Mouse (Mus musculus) retina, postnatal 1 day (tissue): ENCODE measurements around the gene Gmds.

Experiments used
- DNase-seq: peaks from one replicate; pipeline ENCODE4 v3.0.0-alpha.2; 2012

Gmds gene

DNA sequence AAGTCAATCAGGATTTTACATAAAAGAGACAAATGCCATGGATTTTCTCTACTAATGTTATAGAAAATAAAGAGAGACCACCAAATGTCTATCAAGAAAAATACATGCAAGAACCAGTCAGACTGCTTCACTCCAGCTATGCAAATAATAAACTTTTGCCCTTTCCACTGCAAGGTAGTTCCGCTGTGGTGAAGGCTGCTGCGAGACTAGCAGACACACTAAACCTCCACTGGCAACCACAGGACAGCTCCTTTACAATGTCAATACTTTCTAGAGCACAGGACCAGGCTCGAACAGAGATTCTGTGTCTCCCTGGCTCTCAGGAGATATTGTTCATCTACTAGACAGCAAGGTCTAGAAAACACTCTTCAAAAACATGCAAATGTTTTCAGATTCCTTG, 71.8 kb downstream of the Gmds start:
- no peak for DNase-seq

DNA sequence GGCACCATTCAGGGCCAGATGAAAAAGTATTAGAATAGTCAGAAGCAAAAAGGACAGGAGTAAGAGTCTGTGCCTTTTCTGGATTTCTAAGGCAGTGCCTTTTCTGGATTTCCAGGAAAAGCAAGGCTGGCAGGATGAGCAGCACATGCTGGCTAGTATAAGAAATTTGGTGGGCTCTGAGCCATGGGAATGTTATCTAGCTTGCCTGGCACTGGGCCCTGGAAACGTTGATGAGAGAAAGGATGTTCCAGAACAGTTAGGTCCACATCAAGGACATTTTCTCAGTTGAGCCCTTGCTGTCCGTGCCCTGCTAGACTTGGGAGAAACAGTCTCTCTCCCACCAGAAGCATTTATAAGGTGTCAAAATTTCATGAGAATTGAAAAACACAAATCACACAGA, 82.4 kb downstream of the Gmds start:
- no peak for DNase-seq

DNA sequence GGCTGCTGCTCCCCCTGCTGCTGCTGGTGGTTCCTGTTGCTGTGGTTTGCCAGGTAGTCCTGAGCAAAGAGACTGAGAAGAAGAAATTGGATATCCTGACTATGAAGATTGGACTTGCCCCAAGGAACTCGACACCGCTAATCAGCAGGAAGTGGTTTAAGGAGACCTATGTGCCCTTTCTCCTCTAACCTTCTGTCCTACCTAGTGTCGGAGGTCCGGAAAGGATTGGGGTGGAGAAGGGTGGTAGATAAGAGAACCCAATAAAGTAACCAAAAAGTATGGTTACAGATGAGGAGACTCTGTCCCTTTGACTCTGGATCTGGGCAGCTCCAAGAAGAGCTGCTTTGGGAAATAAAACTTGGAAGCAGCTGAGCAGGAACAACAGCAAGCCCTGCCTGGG, 86.3 kb downstream of the Gmds start:
- DNase-seq: no peak

DNA sequence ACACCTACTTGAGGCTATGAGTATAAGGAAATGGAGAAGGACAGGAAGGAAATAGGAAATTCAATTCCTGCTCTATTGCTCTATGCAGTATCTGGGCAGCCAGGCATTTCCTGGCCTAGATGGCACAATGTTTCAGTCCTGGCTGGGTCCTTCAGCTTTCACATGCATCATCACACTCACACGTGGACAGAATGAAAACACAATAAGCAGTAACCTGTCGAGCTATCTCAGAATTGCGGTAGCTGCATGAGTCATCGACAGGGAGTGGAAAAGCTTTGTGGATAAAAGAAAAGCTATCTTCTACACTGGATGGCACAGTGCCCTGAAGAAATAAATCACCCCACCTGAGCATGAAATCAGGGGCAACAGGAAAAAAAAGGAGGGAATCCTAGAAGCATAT, 96.3 kb downstream of the Gmds start:
- no peak for DNase-seq

DNA sequence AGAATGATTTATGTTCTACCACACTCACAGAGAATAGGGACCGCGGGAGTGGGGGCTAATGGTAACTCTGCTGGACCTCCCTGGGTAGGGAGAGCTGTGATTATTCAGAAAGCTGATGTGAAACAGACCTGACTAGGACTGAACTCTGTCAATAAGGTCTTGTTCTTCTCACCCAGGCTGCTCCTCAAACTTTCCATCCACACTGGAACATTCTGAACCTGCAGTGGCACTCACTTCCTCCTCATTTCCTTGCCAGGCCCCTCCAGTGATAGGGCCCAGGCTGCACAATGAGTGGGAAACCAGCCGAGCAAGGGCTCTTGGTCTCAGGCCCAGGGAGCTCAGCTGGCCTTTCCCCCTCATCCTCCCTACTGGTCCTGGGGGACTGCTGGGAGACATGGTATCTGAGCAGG, 102.3 kb downstream of the Gmds start:
- DNase-seq: no peak

DNA sequence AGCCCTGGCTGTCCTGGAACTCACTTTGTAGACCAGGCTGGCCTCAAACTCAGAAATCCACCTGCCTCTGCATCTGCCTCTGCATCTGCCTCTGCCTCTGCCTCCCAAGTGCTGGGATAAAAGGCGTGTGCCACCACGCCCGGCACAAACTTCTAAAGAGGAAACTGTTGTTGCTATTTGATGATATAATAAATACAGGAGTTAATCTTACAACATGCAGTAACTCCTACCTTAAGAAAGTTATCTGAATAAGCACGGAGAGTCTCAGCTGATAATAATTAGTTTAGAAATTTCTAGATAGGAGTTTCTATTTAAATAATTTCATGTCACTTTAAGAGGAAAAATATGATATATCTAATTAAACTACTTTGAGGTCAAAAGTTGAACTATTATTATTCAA, 103.5 kb downstream of the Gmds start:
- DNase-seq: no peak

DNA sequence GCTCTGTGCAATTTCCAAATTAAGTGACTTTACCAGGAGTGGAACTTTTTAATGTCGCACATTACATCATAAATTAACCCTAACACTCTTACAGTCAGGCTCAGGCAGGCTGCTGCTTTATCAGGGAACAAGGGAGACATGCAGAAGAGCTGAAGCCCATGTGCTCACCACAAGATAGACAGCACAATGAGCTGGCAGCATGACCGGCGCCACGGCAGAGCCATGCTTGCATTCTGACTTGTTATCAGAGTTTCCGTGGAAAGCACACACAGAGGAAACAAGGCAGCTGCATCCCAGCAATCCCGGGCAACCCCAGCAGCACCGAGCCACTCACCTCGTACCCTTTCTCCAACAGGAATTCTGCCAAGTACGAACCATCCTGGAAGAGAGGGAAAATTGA, 104.5 kb downstream of the Gmds start:
- no peak for DNase-seq

DNA sequence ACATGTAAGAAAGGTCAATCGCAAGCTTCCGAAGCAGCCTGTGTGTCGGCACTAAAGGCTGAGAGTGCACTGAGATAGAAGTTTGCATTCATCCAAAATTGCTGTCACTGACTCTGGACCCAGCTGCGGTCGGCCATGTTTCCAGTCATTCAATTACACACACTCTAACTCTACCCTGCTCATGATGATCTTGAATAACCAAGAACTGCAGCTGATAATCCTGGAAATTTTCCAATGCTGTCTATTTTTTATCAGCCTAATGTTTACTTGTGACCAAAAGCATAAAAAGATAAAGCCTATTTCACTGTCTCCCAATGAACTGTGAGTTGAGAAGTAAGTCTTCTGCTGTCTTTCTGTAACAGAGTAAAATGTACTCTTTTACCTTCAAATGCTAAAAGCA, 106.1 kb downstream of the Gmds start:
- no peak for DNase-seq

DNA sequence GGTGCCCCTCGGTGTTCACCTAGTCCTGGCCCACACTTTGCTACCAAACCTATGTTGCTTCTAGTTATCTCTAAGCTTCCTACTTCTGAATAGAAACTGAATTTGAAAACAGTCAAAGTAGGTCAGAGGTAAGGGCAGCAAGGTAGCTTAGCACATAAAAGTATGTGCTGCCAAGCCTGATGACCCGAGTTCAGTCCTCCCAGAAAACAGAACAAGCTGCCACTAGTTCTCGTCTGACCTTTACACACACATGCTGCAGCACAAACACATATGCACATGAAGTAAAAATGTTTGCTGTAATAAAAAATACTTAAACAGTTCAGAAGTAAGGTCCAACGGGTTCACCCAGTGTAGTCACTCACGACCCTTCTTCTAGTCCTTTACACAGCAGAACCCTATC, 106.6 kb downstream of the Gmds start:
- no peak for DNase-seq

DNA sequence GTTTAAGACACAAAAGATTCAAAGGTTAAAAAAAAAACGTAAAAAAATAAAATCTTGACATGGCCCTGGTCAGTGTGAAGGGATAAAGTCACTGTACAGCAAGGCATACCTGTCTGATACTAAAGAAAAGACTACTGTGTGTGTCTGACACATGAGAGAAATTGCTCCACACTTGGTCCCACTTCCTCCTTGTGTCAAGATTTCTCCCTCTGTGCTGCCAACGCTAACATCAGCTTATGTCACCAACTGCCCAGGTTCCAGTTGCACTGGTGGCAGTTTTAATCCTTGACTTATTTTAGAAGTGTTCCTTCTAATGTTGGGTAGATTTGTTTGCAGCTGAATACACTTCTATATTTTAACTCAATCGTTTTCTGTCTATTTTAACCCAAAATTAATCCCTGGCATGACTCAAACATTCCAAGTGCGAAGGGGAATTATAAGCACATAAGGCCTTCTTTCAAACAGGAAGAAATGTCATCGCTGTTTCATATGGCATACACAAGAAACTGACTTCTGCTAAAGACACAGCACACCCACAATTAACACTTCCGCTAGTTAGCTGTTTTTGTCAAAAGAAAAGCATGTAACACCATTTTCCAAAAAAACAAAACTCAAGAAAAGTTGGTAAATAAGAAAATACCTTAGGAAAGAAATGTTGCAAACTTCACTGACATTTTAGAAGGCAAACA, 110.5 kb downstream of the Gmds start:
- no peak for DNase-seq

DNA sequence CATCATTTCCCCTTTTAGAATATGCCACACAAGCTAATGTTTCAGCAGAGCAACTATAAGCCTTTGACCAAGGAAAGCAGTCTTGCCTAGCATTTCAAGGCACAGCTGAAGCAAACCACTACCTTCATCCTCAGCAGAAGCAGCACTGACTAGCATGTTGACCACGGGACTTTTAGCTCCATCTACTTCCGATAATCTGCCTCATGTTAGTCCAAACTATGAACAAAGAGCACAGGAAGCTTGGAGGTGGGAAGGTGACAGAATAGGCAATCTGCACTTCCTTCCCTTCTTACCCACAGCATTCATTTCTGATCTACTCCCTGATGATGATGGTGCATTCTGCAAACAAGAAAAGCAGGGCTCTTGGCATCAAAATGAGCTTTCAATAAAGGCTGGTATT, 120.9 kb downstream of the Gmds start:
- no peak for DNase-seq

DNA sequence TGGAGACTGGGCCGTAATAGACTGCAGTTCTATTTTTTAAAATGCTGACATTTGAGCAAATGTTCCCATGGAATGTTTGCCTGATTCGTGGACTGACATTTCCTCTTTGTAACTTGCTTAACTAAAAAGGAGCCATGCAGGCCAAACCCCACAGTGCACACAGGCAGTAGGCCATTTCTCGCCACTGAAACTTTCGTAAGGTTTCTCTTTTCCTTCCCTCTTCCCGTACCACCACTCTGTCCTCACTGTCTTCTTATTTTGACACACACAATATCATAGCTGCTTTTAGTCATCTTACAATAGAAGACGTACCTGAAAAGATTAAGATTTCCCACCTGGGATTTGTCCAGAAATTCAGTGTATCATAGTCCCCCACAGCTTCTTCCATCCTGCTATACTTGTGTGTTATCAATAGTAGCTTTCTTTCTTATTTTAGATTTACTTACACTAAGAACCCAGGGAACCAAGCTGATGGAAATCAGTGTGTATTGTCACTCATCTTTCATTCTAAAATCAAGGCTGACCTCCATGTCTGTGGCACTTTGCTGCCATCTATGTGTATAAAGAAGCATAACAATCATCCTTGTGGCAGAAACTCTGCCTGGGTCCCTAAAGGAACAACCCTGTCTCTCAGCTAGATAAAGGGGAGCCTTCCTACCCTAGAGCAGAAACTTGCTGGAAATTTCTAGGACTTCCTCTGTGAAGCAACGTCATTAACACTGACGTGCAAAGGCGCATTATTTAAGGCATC, 124.7 kb downstream of the Gmds start:
- DNase-seq: peak; percentile 76

DNA sequence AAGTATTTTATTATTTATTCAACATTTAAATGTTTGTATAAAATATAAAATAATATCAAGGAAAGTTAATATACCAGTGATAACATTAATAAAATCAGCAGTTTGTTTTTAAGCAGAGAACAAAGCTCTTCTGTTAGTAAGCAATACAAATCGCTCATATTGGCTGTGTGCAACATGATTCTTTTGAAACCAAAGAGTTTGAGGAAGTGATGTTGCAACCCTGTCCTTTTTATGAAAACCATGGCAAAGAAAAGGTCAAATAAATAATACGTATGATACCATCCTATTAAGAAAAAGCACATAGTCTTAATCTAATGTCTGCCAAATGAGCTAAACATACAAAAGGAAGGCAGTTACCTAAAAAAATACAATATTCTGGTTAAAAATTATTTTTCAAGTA, 126.4 kb downstream of the Gmds start:
- no peak for DNase-seq

DNA sequence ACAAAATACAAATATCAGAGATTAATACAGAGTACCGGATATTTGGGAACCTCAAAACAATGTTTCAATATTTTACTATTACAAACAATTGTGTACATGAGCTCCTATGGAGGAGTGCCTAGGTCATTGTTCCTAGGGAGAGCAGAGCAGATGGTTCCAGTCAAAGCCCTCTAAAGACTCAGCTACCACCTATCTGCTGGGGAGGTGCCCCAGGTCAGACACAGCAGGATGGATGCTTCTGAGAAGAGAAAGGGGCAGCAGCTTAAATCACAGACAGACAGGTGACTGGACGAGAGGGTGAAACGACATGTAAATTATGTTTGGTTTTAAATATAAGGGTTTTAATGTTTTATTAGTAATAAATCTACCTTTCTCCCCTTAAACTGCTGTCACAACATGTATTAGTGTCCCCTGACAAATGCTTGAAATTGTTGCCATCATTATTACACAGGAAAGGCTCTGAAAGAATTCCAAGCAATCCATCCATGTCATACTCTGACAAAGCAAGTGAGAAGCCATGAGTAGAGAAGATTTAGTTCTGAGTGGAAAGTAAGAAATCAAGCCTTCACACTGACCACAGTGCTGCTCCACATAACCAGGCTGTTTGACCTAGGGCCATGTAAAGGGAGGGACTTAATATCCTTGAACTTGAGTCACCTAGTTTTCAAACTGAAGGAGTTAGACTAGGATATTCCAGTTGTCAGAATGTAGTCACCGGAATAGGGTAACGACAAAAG, 131.2 kb downstream of the Gmds start:
- peak; percentile 4 for DNase-seq

DNA sequence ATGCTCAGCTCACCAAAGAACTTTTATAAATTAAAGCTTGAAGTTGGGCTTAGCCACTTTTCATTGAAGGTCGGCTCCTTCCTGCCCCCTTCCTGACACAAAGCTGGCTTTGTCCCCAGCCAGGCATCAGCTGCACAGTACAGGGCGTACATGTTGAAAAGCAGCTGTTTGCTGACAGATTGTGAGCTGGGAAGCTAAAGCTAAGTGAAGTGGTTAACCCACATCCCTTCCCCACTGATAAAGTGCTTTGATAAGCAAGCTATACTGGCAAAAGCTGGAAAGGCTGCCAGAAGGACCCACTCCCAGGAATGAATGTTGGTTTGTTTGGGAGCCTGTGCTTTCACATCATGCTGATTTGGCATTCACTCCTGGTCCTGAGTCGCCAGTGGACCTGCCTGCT, 158.6 kb downstream of the Gmds start:
- peak; percentile 71 for DNase-seq

DNA sequence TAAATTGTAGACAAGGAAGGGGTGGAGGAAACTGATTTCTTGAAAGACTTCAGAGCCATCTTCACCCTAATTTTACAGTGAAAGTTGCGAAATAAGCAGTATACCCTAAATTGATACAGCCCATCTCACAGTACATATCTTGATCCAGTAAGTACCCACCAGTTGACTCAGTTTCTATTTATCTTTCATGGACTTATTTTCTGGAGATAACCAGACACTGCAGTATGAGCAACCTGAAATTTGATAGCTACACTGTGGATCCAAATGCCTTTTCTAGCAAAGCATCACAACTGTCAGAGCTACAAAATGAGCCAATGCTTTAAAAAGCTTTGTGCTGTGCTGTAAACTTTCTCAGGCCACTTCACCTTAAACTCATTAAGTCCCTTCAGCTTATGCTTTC, 159.9 kb downstream of the Gmds start:
- no peak for DNase-seq

DNA sequence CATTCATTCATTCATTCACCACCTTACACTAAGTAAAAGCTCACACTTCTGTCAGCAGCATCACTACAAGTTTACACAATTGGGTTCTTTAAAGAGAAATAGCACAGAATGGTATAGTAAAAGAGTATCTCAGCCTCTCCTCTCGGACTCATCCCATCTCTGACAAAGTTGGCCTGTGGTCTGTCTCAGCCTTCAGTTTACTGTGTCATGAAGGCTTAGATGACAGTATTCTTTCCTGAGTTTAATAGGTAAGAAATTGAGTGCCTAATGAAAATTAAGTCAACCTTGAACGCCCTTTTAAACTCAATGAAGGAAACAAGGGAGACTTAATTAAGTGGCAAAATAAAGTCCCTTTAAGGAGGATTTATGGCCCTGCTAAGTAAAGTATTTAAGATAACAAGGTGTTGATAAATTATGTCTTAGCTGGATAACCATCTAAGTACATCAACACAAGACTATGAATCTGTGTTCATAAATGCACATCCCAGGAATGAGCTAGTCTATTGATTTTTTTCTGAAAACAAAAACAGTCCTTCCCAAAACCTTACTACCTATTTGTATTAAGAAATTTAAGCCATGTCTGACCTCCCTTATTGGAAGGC, 160.6 kb downstream of the Gmds start:
- no peak for DNase-seq

DNA sequence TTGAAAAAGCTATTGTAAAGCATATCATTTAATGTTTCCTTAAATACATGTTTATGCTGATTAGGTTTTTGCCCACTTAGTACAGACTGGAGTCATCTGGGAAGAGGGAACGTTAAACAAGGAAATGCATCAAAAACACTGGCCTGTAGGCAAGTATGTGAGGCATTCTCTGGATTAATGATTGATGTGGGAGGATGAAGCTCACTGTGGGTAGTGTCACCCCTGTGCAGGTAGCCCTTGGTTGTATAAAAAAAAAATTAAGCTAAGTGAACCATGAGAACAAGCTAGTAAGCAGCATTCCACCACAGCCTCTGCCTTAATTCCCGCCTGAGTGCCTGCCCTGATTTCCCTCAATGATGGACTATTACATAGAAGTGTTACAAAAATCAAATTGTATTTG, 163.5 kb downstream of the Gmds start:
- DNase-seq: no peak

DNA sequence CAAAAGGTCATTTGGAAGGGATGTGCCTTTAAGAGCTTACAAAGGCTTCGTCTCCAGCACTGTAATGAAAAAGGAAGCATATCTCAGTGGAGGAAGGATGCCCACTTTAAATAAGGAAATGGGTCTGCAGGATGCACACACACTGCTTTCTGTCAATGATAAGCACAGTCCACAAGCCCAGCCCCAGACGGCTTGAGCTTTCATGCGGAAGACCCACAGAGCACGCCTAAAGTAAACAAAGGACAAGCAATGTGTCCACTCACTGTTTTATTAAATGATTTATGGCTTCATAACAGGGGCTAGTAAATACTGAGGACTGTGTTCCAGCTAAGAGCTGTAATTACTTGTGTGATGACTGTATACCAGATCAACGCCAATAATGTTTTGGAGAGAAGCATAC, 169.4 kb downstream of the Gmds start:
- DNase-seq: peak; percentile 53

DNA sequence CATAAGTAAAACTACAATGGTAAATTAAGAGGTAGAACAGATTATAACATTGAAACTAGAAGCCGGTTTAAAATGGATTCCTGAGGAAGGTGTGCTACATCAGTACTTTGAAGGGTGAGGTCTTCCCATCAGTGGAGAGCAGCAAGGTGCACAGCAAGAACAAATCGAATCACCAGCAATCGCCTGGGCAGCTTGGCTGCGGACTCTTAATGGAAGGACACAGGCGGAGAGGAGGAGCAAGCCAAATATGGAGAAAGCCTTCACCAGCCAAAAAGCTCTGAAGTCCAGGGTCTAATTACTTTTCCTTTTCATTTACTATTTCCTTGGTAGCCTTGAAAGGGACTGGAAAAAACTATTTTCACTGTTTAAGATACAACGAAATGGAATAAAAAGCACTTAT, 170.7 kb downstream of the Gmds start:
- no peak for DNase-seq

DNA sequence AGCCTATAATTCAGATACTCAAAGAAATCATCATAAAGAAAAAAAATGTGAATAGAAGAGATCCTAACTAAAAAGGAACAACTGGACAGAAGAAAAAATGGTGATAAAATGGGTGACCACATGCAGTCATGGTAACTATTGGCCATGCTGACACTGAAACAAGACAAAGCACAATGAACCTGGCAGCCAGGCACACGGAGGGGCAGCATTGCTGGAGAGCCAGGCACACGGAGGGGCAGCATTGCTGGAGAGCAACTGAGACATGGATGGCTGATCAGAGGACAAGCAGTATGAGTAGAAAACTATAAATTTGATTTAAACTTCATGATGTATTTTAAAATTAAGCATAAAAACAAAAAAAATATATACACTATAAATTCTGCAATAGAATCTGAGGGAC, 173.0 kb downstream of the Gmds start:
- no peak for DNase-seq

DNA sequence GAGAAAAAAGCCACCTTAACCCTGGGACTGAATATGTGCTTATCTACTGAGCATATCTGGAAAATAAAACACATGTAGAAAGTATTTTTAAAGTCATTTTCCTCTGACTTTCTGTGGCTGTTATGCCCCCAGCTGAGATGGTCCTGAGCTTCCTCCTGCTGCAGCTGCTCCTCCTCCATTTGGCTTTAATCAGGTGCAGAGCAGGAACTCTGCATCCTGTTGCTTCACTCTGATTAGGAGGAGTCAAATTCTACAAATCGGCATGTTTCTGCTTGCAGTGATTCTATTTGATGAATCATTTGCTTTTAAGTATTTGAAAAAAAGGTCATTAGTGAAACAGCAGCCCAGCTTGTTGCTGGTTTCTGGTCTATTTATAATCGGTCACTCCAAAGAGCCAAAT, 177.0 kb downstream of the Gmds start:
- no peak for DNase-seq

DNA sequence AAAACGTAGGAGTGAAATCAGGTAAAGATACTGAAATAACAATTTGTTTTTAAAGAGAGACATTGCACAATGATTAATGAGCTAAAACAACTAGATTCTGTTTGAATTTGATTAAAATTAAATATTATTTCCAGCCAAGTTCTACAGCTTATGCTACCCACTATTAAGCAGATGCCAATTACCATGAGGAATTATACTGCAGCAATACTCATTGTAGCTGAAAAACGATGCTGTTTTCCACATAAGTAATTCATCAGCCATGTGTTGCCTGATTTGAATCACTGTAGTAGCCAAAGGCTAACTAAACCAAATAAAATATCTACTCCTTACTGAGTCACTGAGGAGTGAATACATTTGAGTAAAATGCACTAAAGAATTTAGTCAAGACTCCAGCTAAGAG, 180.3 kb downstream of the Gmds start:
- no peak for DNase-seq

DNA sequence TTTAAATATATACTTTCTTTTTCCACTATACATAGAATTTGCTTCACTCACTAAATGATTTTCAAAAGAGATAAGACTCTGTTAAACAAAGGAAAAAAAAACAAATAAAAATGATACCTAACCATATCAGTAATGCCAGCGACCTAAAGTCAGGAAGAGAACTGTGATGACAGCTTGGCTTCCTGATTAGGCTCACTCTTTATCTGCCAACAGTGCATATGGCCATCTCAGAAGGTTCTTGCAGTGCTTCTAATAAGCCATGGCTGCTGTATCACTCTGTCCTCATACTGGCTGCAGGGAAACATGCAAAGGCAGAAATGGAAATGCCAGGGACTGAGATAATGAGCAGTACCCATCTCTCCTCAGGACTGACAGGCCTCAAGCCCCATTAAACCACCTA, 192.6 kb downstream of the Gmds start:
- DNase-seq: no peak
